ENCODE assay signal across 20 mouse cellular contexts in the genomic region with DNA sequence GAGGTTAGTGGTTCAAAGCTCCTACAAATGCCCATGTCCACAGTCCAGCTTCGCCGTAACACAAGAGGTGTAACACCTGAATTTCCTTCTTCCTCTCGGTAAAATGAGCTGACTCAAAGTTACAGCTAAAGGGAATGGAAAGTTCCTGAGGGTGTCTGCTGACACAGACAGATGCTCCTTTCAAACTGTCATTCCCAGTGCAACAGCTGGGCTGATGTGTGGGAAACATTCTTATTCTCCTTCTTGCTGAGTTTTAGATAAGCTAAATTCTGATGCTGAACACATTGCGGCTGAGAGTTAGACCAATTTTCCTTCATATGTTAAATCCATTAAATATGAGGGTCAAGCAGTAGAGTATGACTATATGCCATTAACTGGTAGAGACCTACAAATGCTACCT. TPM values are rescaled to one million over a fixed set of nuclear protein-coding genes. Genes with fewer than 3 reads are reported as not detected.
A peak's percentile ranks its signal among the peaks of the same experiment; 100 is the strongest.
DNase-seq lines count a peak whose midpoint lies in the region; ATAC-seq lines count a peak whose summit lies in the region.
"Had no signal": no experiment of that assay in that cellular context is flagged by ENCODE, and none has a peak within 500 bp of the region (broad histone marks: within the 10 kb centered on the region; RNA-seq: fewer than 3 reads in every experiment).

No protein-coding gene starts in this region.

- no peak overlapping the region for H3K4me2 ChIP-seq in heart, embryonic 12.5 days

- DNase-seq in heart, adult 11 months, result peak; percentile 69
- DNase-seq: adrenal gland, adult 2 months; adrenal gland, adult 8-10 months; adrenal gland, postnatal 10 days; adrenal gland, postnatal 14 days; adrenal gland, postnatal 25 days; adrenal gland, postnatal 36 days; B cell, adult 2 months; cerebellum, adult 11 months; cerebellum, adult 11-12 months; cerebellum, adult 18-20 months; cerebellum, adult 2 months had no signal

- peaks cover 16% of the 10 kb centered on the region for H3K36me3 ChIP-seq in heart, embryonic 12.5 days
- H3K36me3 ChIP-seq: G1E had no signal

- no peak overlapping the region for H3K27ac ChIP-seq in heart, embryonic 12.5 days (ENCODE audit: poor library complexity, severe bottlenecking)

- H3K4me3 ChIP-seq in heart, embryonic 12.5 days, result no peak overlapping the region

- no peaks in the 10 kb centered on the region for H3K27me3 ChIP-seq in heart, embryonic 12.5 days (replicated peaks)
- H3K27me3 ChIP-seq: CH12.LX, Patski had no signal

- WGBS in heart, embryonic 12.5 days, result 87% methylated on average over 4 of the region's 4 CpGs

- no peaks in the 10 kb centered on the region for H3K9me3 ChIP-seq in heart, embryonic 12.5 days (replicated peaks)
- H3K9me3 ChIP-seq: G1E had no signal

- H3K4me1 ChIP-seq in heart, embryonic 12.5 days (replicated peaks), result peaks cover 23% of the 10 kb centered on the region

- no peak overlapping the region for H3K9ac ChIP-seq in heart, embryonic 12.5 days

- ATAC-seq in heart, embryonic 12.5 days (ENCODE audit: insufficient number of reproducible peaks, low FRiP score), result no peak
- ATAC-seq: activated CD4-positive, CD25-positive, alpha-beta regulatory T cell, adult 4 months; CD4-positive, CD25-positive, alpha-beta regulatory T cell, adult 4 months; Patski had no signal

RNA-seq across cellular contexts. Expression of gene C9, which starts 51.5 kb away (rescaled TPM):
- polyA plus RNA-seq in heart, embryonic 12.5 days (2016; fragmentation: Nextera tagmentation; extraction: Ambion mirVana), result not detected in 2 replicates
- polyA plus RNA-seq: activated CD4-positive, CD25-positive, alpha-beta regulatory T cell, adult 4 months; adrenal gland, adult 2 months; brain, embryonic 14.5 days; C2C12; CD4-positive, CD25-positive, alpha-beta regulatory T cell, adult 4 months; cerebellum, adult 2 months; G1E; Patski had no signal
